Mouse (Mus musculus) forebrain, embryonic 15.5 days (tissue): Measurements from ENCODE around the gene Ivl. TPM values are rescaled to one million over a fixed set of nuclear protein-coding genes. Genes with fewer than 3 reads are reported as not detected.

Experiments used
- ATAC-seq: fragments of 200-750 bp; cut with Nextera tagmentation; replicated peaks from 2 replicates; pipeline ENCODE4 v1.8.0; 2017; ENCODE audit warnings: mild to moderate bottlenecking, moderate TSS enrichment, moderate library complexity
- H3K27ac ChIP-seq: fragments of 300-500 bp; sonication (generic); replicated peaks from 2 replicates; pipeline ENCODE4 v1.5.1; 2015; ENCODE audit warnings: mild to moderate bottlenecking, inconsistent platforms
- H3K27me3 ChIP-seq: fragments of 300-500 bp; sonication (generic); 2 replicates; pipeline ENCODE4 v1.6.1; 2015; ENCODE audit warnings: inconsistent platforms
- H3K36me3 ChIP-seq: fragments of 300-500 bp; sonication (generic); 2 replicates; pipeline ENCODE4 v1.6.1; 2015; ENCODE audit warnings: mild to moderate bottlenecking, inconsistent platforms
- H3K4me1 ChIP-seq: fragments of 300-500 bp; sonication (generic); 2 replicates; pipeline ENCODE4 v1.6.1; 2015; ENCODE audit warnings: inconsistent platforms
- H3K4me2 ChIP-seq: fragments of 300-500 bp; sonication (generic); replicated peaks from 2 replicates; pipeline ENCODE4 v1.6.1; 2015; ENCODE audit warnings: mild to moderate bottlenecking, inconsistent platforms
- H3K4me3 ChIP-seq: fragments of 300-500 bp; sonication (generic); 2 replicates; pipeline ENCODE4 v1.5.1; 2015; ENCODE audit warnings: mild to moderate bottlenecking, inconsistent platforms
- H3K9ac ChIP-seq: fragments of 300-500 bp; sonication (generic); replicated peaks from 2 replicates; pipeline ENCODE4 v1.6.1; 2015; ENCODE audit warnings: mild to moderate bottlenecking, inconsistent platforms
- H3K9me3 ChIP-seq: fragments of 300-500 bp; sonication (generic); 2 replicates; pipeline ENCODE4 v1.6.1; 2016; ENCODE audit warnings: inconsistent platforms
- WGBS: fragments of 180-500 bp; shearing (Covaris S2); methylation state at CpG from one replicate; pipeline ENCODE4 v1.1.7; 2015; ENCODE audit warnings: mixed read lengths; 5-methylcytosine and 5-hydroxymethylcytosine counted together
- polyA plus RNA-seq: library from polyadenylated mRNA; unstranded; fragments of >200 nt; fragmentation: Nextera tagmentation; extraction: Ambion mirVana; gene quantifications from 2 replicates; pipeline ENCODE4 v1.2.1, GENCODE M21; 2015

The Ivl gene
- polyA plus RNA-seq, 1 experiment from 2014 or later = not detected

GRCm38 (mm10) chr3:92578652-92579413, 5.3 kb upstream of the Ivl start:
- Histone ChIP-seq H3K9me3 (no peaks in the 10 kb centered on the region), H3K27ac (no peak overlapping the region), H3K27me3 (no peaks in the 10 kb centered on the region), H3K4me3 (no peak overlapping the region), H3K4me1 (no peaks in the 10 kb centered on the region), H3K9ac (no peak overlapping the region), H3K36me3 (no peaks in the 10 kb centered on the region), H3K4me2 (no peak overlapping the region)
- ATAC-seq = no peak
- 67% methylated on average over 4 of the region's 4 CpGs for WGBS

DNA sequence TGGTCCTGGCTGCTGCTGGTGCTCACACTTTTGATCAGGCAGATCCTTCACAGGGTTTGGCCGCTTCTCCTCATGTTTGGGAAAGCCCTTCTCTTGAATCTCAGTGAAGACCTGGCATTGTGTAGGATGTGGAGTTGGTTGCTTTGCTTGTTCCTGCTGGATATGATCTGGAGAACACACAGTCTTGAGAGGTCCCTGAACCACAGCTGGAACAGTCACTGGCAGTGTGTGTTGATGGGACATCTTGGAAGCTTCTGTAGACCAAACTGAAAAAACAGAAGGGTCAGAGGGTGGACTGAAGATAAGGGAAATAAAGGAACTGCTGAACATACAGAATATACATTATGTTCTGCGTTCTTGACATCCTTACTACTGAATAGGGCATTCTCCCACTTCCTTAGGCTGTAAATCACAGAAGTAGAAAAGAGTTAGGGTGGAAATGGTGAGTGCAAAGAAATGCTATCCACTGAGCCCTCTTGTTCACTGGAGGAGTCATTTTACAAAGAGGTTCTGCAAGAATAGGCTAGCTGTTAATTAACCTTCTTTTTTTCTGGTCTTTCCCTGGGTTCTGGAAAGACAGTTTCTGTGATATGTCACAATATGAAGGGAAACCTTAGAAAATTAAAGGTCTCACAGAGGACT, 900 bp downstream of the Ivl start:
- 62% methylated on average over 2 of the region's 2 CpGs for WGBS
- no peaks in the 10 kb centered on the region for H3K36me3 ChIP-seq
- H3K27ac ChIP-seq = no peak overlapping the region
- H3K9ac ChIP-seq = no peak overlapping the region
- H3K9me3 ChIP-seq = no peaks in the 10 kb centered on the region
- ATAC-seq = no peak
- no peak overlapping the region for H3K4me2 ChIP-seq
- no peaks in the 10 kb centered on the region for H3K4me1 ChIP-seq
- no peak overlapping the region for H3K4me3 ChIP-seq
- H3K27me3 ChIP-seq = no peaks in the 10 kb centered on the region

- Histone ChIP-seq H3K4me2 (no peak overlapping the region), H3K27ac (no peak overlapping the region), H3K27me3 (no peaks in the 10 kb centered on the region), H3K4me3 (no peak overlapping the region), H3K9me3 (no peaks in the 10 kb centered on the region), H3K36me3 (no peaks in the 10 kb centered on the region), H3K9ac (no peak overlapping the region), H3K4me1 (no peaks in the 10 kb centered on the region)
- 91% methylated on average over 2 of the region's 2 CpGs for WGBS
- ATAC-seq = no peak
Observed at GRCm38 (mm10) chr3:92568752-92569151, 4.8 kb downstream of the Ivl start.

DNA sequence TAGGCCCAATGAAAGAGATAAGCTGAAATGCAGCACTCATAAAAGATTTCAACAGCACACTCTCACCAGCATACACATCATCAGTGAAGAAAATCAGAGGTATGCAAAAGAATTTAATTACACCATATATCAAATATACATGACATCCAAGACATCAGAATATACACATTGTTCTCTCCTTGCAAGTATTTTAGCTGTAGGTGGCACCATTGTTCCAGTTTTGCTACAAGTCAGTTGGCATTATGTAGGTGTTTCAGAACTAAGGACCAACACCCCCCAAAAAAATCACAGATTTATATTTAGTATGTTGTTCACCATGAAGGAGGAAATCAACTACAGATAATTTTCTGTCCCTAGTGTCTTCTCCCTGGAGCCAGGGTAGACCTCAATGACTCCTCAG, 8.1 kb downstream of the Ivl start:
- Histone ChIP-seq H3K4me2 (no peak overlapping the region), H3K27me3 (no peaks in the 10 kb centered on the region)

DNA sequence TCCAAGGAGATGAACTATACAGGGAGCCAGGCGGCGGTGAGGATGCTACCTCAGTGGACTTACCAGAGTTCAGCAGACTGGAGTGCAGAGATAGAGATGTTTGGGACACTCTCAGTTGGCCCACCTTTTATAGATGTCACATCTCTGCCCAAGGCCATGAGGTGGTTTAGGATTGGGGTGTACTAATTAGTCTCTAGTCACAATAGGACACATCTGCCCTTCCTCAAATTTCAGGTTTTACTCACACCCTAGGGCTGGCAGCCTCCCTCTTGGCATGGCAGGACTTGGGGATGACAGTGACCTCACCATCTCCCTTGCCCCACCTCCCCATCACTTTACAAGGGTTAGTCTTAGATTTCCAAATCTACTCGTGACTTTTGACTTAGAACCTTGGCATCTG, 39.1 kb downstream of the Ivl start, which contains the start of gene 2310046K23Rik:
TSS of gene 2310046K23Rik (minus strand) at position 101 of the 400 bp plus-strand sequence.
- Histone ChIP-seq H3K4me3 (no peak within 1 kb of the TSS), H3K4me2 (no peak within 1 kb of the TSS), H3K36me3 (no peaks in the 10 kb centered on the region), H3K4me1 (no peaks in the 10 kb centered on the region), H3K9ac (no peak within 1 kb of the TSS), H3K9me3 (no peaks in the 10 kb centered on the region), H3K27ac (no peak within 1 kb of the TSS), H3K27me3 (no peaks in the 10 kb centered on the region)
- no peak for ATAC-seq
- WGBS = 96% methylated on average over 3 of the region's 3 CpGs

More for the DNA sequence above, 8.1 kb downstream of the Ivl start:
- no peak overlapping the region for H3K9ac ChIP-seq
- H3K36me3 ChIP-seq = no peaks in the 10 kb centered on the region
- no peak overlapping the region for H3K27ac ChIP-seq
- no peak overlapping the region for H3K4me3 ChIP-seq
- ATAC-seq = no peak
- H3K4me1 ChIP-seq = no peaks in the 10 kb centered on the region
- H3K9me3 ChIP-seq = no peaks in the 10 kb centered on the region

Other genes with a start within 250 kb of the Ivl start
- not detected in 2 replicates for gene Sprr2d, start 234.6 kb downstream of the Ivl start, polyA plus RNA-seq
- not detected in 2 replicates for gene Sprr2e, start 221.6 kb downstream of the Ivl start, polyA plus RNA-seq
- not detected in 2 replicates for gene Sprr2f, start 208.5 kb downstream of the Ivl start, polyA plus RNA-seq
- not detected in 2 replicates for gene Sprr2h, start 188.1 kb downstream of the Ivl start, polyA plus RNA-seq
- not detected in 2 replicates for gene Sprr2i, start 165.7 kb downstream of the Ivl start, polyA plus RNA-seq
- not detected in 2 replicates for gene Sprr2j-ps, start 155.7 kb downstream of the Ivl start, polyA plus RNA-seq
- gene Gm9774, start 144.3 kb downstream of the Ivl start, polyA plus RNA-seq = 6.7 and 7.1 TPM in 2 replicates
- gene Sprr2k, start 141.2 kb downstream of the Ivl start, polyA plus RNA-seq = not detected in 2 replicates
- gene Sprr1b, start 134.9 kb downstream of the Ivl start, polyA plus RNA-seq = not detected in 2 replicates
- not detected in 2 replicates for gene Sprr3, start 115.0 kb downstream of the Ivl start, polyA plus RNA-seq
- not detected in 2 replicates for gene Sprr1a, start 87.8 kb downstream of the Ivl start, polyA plus RNA-seq
- gene Sprr4, start 73.2 kb downstream of the Ivl start, polyA plus RNA-seq = not detected in 2 replicates
- gene 2310046K23Rik, start 39.2 kb downstream of the Ivl start, polyA plus RNA-seq = not detected in 2 replicates
- gene Smcp, start 15.3 kb upstream of the Ivl start, polyA plus RNA-seq = not detected in 2 replicates
- not detected in 2 replicates for gene 2210017I01Rik, start 33.8 kb upstream of the Ivl start, polyA plus RNA-seq
- not detected in 2 replicates for gene Lce6a, start 47.9 kb upstream of the Ivl start, polyA plus RNA-seq
- not detected in 2 replicates for gene Lce1a1, start 74.6 kb upstream of the Ivl start, polyA plus RNA-seq
- gene Lce1b, start 83.2 kb upstream of the Ivl start, polyA plus RNA-seq = not detected in 2 replicates
- not detected in 2 replicates for gene Lce1a2, start 96.6 kb upstream of the Ivl start, polyA plus RNA-seq
- gene Lce1c, start 105.5 kb upstream of the Ivl start, polyA plus RNA-seq = not detected in 2 replicates
- gene Lce1d, start 113.5 kb upstream of the Ivl start, polyA plus RNA-seq = not detected in 2 replicates
- not detected in 2 replicates for gene Lce1e, start 135.3 kb upstream of the Ivl start, polyA plus RNA-seq
- gene Lce1f, start 146.6 kb upstream of the Ivl start, polyA plus RNA-seq = not detected in 2 replicates
- gene Gm38119, start 165.4 kb upstream of the Ivl start, polyA plus RNA-seq = not detected in 2 replicates
- not detected in 2 replicates for gene Lce1g, start 178.6 kb upstream of the Ivl start, polyA plus RNA-seq
- not detected in 2 replicates for gene Lce1h, start 191.3 kb upstream of the Ivl start, polyA plus RNA-seq
- not detected in 2 replicates for gene Lce1i, start 205.2 kb upstream of the Ivl start, polyA plus RNA-seq
- gene Lce1j, start 216.8 kb upstream of the Ivl start, polyA plus RNA-seq = not detected in 2 replicates
- not detected in 2 replicates for gene Lce1k, start 234.2 kb upstream of the Ivl start, polyA plus RNA-seq